Mouse (Mus musculus) brain, embryonic 14.5 days (tissue): ENCODE data around the gene Pi4k2b.

Experiments used
- CTCF ChIP-seq: fragments of 200-500 bp; IDR thresholded peaks from 2 replicates; pipeline ENCODE4 v1.5.1; 2012; ENCODE audit warnings: inconsistent platforms, mild to moderate bottlenecking, moderate library complexity, borderline replicate concordance; ENCODE audit not compliant: insufficient read depth, insufficient read length; ENCODE audit errors: extremely low read depth
- POLR2A ChIP-seq: fragments of 200-500 bp; IDR thresholded peaks from 2 replicates; pipeline ENCODE4 v1.6.1; 2012; ENCODE audit warnings: mild to moderate bottlenecking, inconsistent platforms, borderline replicate concordance; ENCODE audit not compliant: poor library complexity, insufficient read depth, insufficient read length, severe bottlenecking; ENCODE audit errors: extremely low read depth

- TF ChIP-seq CTCF (no peak), POLR2A (no peak)
Measured at GRCm38 (mm10) chr5:52793230-52793629, 51.9 kb downstream of the Pi4k2b start.
